Mouse (Mus musculus): ENCODE results near the gene Myo1h. TPM values are rescaled to one million over a fixed set of nuclear protein-coding genes. Genes with fewer than 3 reads are reported as not detected.

Gene Myo1h
- polyA plus RNA-seq, 1 experiment from 2014 or later = 0.40 TPM

DNA sequence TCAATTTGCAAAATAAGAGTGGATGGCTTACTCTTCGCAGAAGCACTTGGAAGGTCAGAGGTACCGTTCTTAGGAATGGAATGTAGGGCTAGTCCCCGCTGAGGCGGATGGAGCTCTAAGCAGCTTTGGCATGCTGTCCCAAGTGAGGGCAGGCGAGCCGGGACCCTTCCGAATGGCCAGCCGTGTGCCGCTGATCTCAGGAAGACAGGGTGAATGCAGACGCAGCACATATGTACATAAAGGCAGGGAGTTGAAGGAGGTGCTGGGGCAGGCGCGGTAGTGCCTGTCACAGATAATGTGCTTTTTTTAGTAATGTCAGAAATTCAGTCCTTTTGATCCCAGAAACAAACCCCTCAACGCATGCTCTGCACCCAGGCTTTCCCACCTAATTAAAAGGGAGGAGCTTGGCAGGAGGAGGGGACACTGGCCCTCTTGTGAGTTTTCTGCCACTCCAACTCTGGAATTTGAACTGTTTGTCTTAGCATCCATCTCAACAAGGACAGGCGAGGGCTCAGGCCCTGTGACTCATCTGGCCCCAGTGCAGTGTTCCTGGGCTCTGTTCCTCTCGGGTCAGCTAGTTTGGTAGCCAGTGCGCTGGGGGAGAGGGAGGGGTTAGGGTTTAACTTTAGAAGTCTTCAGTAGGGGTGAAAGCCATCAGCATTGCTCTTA is 124.2 kb downstream of the Myo1h start:
- no peak for TF ChIP-seq CTCF (IDR thresholded peaks at IDR 0.05)
- in situ Hi-C loops (cut with MboI; ENCODE audit: low pct_unique_long_range_greater_than_20kb) = no loop called here
- DNase-seq (ENCODE audit: low read depth, low spot score) = no peak
- H3K27me3 ChIP-seq = no peaks in the 10 kb centered on the region
- peak; percentile 65 for ATAC-seq
- CTCF ChIA-PET = interaction anchor here (0.7 to 1.3 kb wide), 4 partner anchors 16 to 44 kb away, joined by 3 read pairs; no protein-coding TSS in a partner anchor
- POLR2A ChIA-PET = interaction anchor here (0.8 kb wide), 1 partner anchor 12 kb away, joined by 3 read pairs; no protein-coding TSS in a partner anchor

Other genes with a start within 250 kb of the Myo1h start
- 36.2 TPM for gene Usp30, start 223.7 kb upstream of the Myo1h start, polyA plus RNA-seq (2021)
- gene Svop, start 197.6 kb upstream of the Myo1h start, polyA plus RNA-seq (2021) = 0.06 TPM
- gene Alkbh2, start 160.9 kb upstream of the Myo1h start, polyA plus RNA-seq (2021) = 34.1 TPM
- 13.2 TPM for gene Ung, start 158.8 kb upstream of the Myo1h start, polyA plus RNA-seq (2021)
- gene Acacb, start 142.6 kb upstream of the Myo1h start, polyA plus RNA-seq (2021) = 13.4 TPM
- not detected for gene Foxn4, start 15.4 kb upstream of the Myo1h start, polyA plus RNA-seq (2021)
- 98.6 TPM for gene Kctd10, start 91.3 kb downstream of the Myo1h start, polyA plus RNA-seq (2021)
- 98.6 TPM for gene Ube3b, start 91.4 kb downstream of the Myo1h start, polyA plus RNA-seq (2021)
- gene Mmab, start 154.9 kb downstream of the Myo1h start, polyA plus RNA-seq (2021) = 37.0 TPM
- 28.4 TPM for gene Mvk, start 155.1 kb downstream of the Myo1h start, polyA plus RNA-seq (2021)